Mouse (Mus musculus) left cerebral cortex, adult 2 months (tissue): Measurements from ENCODE around the gene Hpn. TPM values are rescaled to one million over a fixed set of nuclear protein-coding genes. Genes with fewer than 3 reads are reported as not detected.

Experiments used
- DNase-seq, 2 experiments: peaks; one replicate each; pipeline ENCODE4 v3.0.0; 2021 to 2022; ENCODE audit warnings: low spot score in 2 of 2, mixed read lengths in 1 of 2; ENCODE audit errors: extremely low spot score in 1 of 2
- H3K27ac ChIP-seq: fragments of 200-600 bp; 2 replicates; pipeline ENCODE4 v1.8.1; 2022
- H3K4me3 ChIP-seq: fragments of 200-600 bp; 2 replicates; pipeline ENCODE4 v1.8.1; 2022
- CTCF ChIP-seq: fragments of 200-600 bp; IDR thresholded peaks from 2 replicates; pipeline ENCODE4 v1.8.1; 2022; ENCODE audit warnings: antibody characterized with exemption, mild to moderate bottlenecking, moderate library complexity
- intact Hi-C: fragments of 180-260 bp; cut with DNase I; formaldehyde crosslinking; loops from one replicate; pipeline ENCODE4 v1.15.1; 2025
- total RNA-seq, 2 experiments: library from RNA; stranded (reverse); gene quantifications; 2 replicates each; pipeline ENCODE4 v1.2.3; 2021

The Hpn gene
- total RNA-seq, 2 experiments from 2014 or later: 2.5 to 8.3 TPM

- Histone ChIP-seq H3K4me3 (peak overlapping the region; percentile 65), H3K27ac (peak overlapping the region; percentile 97)
- intact Hi-C loops: loop anchor here (5.0 kb wide), 1 partner anchor 78 kb away; the partner anchor contains the start of genes Fam187b and Lsr
- TF ChIP-seq CTCF: no peak
- DNase-seq: peak; percentile 50 to 67
Observed at GRCm38 (mm10) chr7:31049846-31050281, 65.2 kb downstream of the Hpn start.

DNA sequence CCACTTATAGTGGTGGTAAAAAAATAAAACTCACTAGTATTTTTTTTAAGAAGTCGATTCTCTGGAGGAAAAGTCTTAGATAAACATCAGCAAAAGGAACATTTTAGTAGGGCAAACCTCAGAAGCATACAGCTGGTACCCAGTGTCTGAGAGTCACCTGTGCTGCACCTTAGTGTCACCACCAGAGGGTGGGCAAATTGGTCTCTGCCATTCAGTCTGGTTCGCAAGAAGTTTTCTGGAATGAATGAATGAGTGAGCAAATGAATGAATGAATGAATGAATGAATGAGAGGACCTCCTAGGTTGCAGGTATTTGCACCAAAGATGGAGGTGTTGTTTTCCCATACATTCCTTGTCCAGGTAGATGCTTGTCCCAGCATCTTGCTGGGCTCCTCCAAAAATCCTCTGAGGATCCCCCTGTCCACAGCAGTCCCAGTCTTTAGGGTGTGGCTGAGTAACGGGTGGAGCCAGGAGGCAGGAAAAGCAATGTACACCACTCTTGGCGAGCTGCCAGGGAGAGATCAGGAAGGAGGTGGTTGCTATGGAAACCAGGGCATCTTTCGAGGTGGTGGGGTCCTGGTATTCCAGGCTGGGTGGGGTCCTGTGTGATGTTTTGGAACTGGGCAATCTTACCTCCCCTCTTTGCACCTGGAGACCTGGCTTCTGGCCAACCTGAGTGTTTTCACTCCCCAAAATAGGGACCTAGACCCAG, 65.8 kb downstream of the Hpn start:
- Histone ChIP-seq H3K4me3 (peak overlapping the region; percentile 65), H3K27ac (peak overlapping the region; percentile 97)
- intact Hi-C loops: no loop called here
- TF ChIP-seq CTCF: peak; percentile 14
- DNase-seq: peak in 1 of 2 experiments; percentile 47

Other genes starting within 250 kb of the Hpn start
- not detected for gene Cd22, start 234.9 kb downstream of the Hpn start, total RNA-seq
- gene Mag, start 200.4 kb downstream of the Hpn start, total RNA-seq: 10 to 100 TPM; 91.1 to 93.1 TPM
- gene Hamp2, start 190.6 kb downstream of the Hpn start, total RNA-seq: not detected
- gene Hamp, start 171.3 kb downstream of the Hpn start, total RNA-seq: not detected
- gene Usf2, start 158.5 kb downstream of the Hpn start, total RNA-seq: 100 to 1,000 TPM; 131 to 134 TPM
- 10 to 100 TPM; 10.1 to 10.2 TPM for gene Lsr, start 141.8 kb downstream of the Hpn start, total RNA-seq
- under 1 TPM; 0.23 to 0.38 TPM for gene Fam187b, start 141.5 kb downstream of the Hpn start, total RNA-seq
- gene Fxyd5, start 72.8 kb downstream of the Hpn start, total RNA-seq: 10 to 100 TPM; 34.1 to 39.0 TPM
- gene Fxyd7, start 63.8 kb downstream of the Hpn start, total RNA-seq: 100 to 1,000 TPM; 174 to 184 TPM
- gene Fxyd1, start 58.1 kb downstream of the Hpn start, total RNA-seq: 10 to 100 TPM; 72.8 to 79.1 TPM
- 10 to 100 TPM; 28.9 to 34.1 TPM for gene Lgi4, start 55.9 kb downstream of the Hpn start, total RNA-seq
- not detected for gene Fxyd3, start 38.6 kb downstream of the Hpn start, total RNA-seq
- gene Scn1b, start 11.7 kb upstream of the Hpn start, total RNA-seq: 100 to 1,000 TPM; 737 to 759 TPM
- gene Gramd1a, start 40.6 kb upstream of the Hpn start, total RNA-seq: 100 to 1,000 TPM; 107 to 118 TPM
- not detected for gene Scgb2b2, start 175.2 kb upstream of the Hpn start, total RNA-seq
- gene Scgb1b2, start 176.5 kb upstream of the Hpn start, total RNA-seq: not detected
- gene Scgb2b3, start 246.8 kb upstream of the Hpn start, total RNA-seq: not detected